Mouse (Mus musculus): ENCODE measurements around the gene Sec31a. TPM values are rescaled to one million over a fixed set of nuclear protein-coding genes. Genes with fewer than 3 reads are reported as not detected.

Sec31a gene
- polyA plus RNA-seq, 2 experiments: 43.6 to 48.5 TPM

GRCm38 (mm10) chr5:100358334-100358733 is 57.7 kb downstream of the Sec31a start:
- peaks cover 2% of the 10 kb centered on the region for H3K36me3 ChIP-seq (replicated peaks; ENCODE audit: control insufficient read depth, insufficient read depth, low read depth)
- no peak for ATAC-seq (ENCODE audit: insufficient read depth)
- H3K4me3 ChIP-seq (ENCODE audit: insufficient read depth in 1 of 2, low read depth in 2 of 2, low read length in 2 of 2): no peak overlapping the region
- no peak for DNase-seq (ENCODE audit: low read depth in 3 of 3, low spot score in 3 of 3)
- H3K27me3 ChIP-seq (ENCODE audit: control insufficient read depth, insufficient read depth, low read length): no peaks in the 10 kb centered on the region
- H3K27ac ChIP-seq: no peak overlapping the region
- H3K4me1 ChIP-seq (replicated peaks; ENCODE audit: control insufficient read depth in 2 of 2, insufficient read depth in 2 of 2, low read length in 1 of 2): no peaks in the 10 kb centered on the region
- H3K9me3 ChIP-seq (ENCODE audit: control insufficient read depth, low read length): no peaks in the 10 kb centered on the region
- no peak overlapping the region for H3K4me2 ChIP-seq (ENCODE audit: low read depth)
- TF ChIP-seq CTCF (IDR thresholded peaks at IDR 0.05; ENCODE audit: low read depth) (no peak), EP300 (IDR thresholded peaks at IDR 0.05; ENCODE audit: low read depth) (no peak)
- H3K9ac ChIP-seq (replicated peaks): no peak overlapping the region
- 30% methylated on average over 8 of the region's 8 CpGs for WGBS (ENCODE audit: insufficient replicate concordance)

- 78% methylated on average over 20 of the region's 20 CpGs for WGBS (ENCODE audit: insufficient replicate concordance)
- Histone ChIP-seq H3K4me2 (ENCODE audit: low read depth) (no peak overlapping the region), H3K9me3 (ENCODE audit: control insufficient read depth, low read length) (no peaks in the 10 kb centered on the region), H3K27ac (no peak overlapping the region), H3K4me3 (ENCODE audit: insufficient read depth in 1 of 2, low read depth in 2 of 2, low read length in 2 of 2) (no peak overlapping the region), H3K27me3 (ENCODE audit: control insufficient read depth, insufficient read depth, low read length) (no peaks in the 10 kb centered on the region), H3K36me3 (replicated peaks; ENCODE audit: control insufficient read depth, insufficient read depth, low read depth) (no peaks in the 10 kb centered on the region), H3K4me1 (replicated peaks; ENCODE audit: control insufficient read depth in 2 of 2, insufficient read depth in 2 of 2, low read length in 1 of 2) (0 out of 4 replicates have a peak, but pooled peaks cover 0 to under 1% of the 10 kb centered on the region in 2 experiments), H3K9ac (replicated peaks) (no peak overlapping the region)
- TF ChIP-seq CTCF (IDR thresholded peaks at IDR 0.05; ENCODE audit: low read depth) (no peak), EP300 (IDR thresholded peaks at IDR 0.05; ENCODE audit: low read depth) (no peak)
- DNase-seq (ENCODE audit: low read depth in 3 of 3, low spot score in 3 of 3) (no peak), ATAC-seq (ENCODE audit: insufficient read depth) (no peak)
Observed at GRCm38 (mm10) chr5:100354644-100355043, 61.4 kb downstream of the Sec31a start.

- H3K27me3 ChIP-seq (ENCODE audit: control insufficient read depth, insufficient read depth, low read length): no peaks in the 10 kb centered on the region
- ATAC-seq (ENCODE audit: insufficient read depth) (no peak), DNase-seq (ENCODE audit: low read depth in 3 of 3, low spot score in 3 of 3) (no peak)
- no peak overlapping the region for H3K27ac ChIP-seq
- H3K9me3 ChIP-seq (ENCODE audit: control insufficient read depth, low read length): no peaks in the 10 kb centered on the region
- H3K36me3 ChIP-seq (replicated peaks; ENCODE audit: control insufficient read depth, insufficient read depth, low read depth): no peaks in the 10 kb centered on the region
- no peak overlapping the region for H3K4me2 ChIP-seq (ENCODE audit: low read depth)
- TF ChIP-seq CTCF (IDR thresholded peaks at IDR 0.05; ENCODE audit: low read depth) (no peak), EP300 (IDR thresholded peaks at IDR 0.05; ENCODE audit: low read depth) (no peak)
- H3K9ac ChIP-seq (replicated peaks): no peak overlapping the region
- 0 out of 4 replicates have a peak, but pooled peaks cover 0 to 2% of the 10 kb centered on the region in 2 experiments for H3K4me1 ChIP-seq (replicated peaks; ENCODE audit: control insufficient read depth in 2 of 2, insufficient read depth in 2 of 2, low read length in 1 of 2)
- H3K4me3 ChIP-seq (ENCODE audit: insufficient read depth in 1 of 2, low read depth in 2 of 2, low read length in 2 of 2): no peak overlapping the region
- WGBS (ENCODE audit: insufficient replicate concordance): 66% methylated on average over 10 of the region's 10 CpGs
Observed at GRCm38 (mm10) chr5:100352986-100353848, 62.8 kb downstream of the Sec31a start.

DNA sequence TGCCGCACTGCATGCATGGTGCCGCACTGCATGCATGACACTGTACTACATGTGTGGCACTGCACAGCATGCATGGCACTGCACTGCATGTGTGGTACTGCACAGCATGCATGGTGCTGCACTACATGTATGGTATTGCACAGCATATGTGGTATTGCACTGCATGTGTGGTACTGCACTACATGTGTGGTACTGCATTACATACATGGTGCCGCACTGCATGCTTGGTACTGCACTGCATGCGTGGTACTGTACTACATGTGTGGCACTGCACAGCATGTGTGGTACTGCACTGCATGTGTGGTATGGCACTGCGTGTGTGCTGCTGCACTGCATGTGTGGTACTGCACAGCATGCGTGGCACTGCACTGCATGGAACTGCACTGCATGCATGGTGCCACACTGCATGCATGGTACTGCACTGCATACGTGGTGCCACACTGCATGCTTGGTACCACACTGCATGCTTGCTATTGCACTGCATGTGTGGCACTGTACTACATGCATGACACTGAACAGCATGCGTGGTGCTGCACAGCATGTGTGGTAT is 65.1 kb downstream of the Sec31a start:
- ATAC-seq (ENCODE audit: insufficient read depth) (no peak), DNase-seq (ENCODE audit: low read depth in 3 of 3, low spot score in 3 of 3) (no peak)
- no peak overlapping the region for H3K27ac ChIP-seq
- no peaks in the 10 kb centered on the region for H3K36me3 ChIP-seq (replicated peaks; ENCODE audit: control insufficient read depth, insufficient read depth, low read depth)
- TF ChIP-seq EP300 (IDR thresholded peaks at IDR 0.05; ENCODE audit: low read depth) (no peak), CTCF (IDR thresholded peaks at IDR 0.05; ENCODE audit: low read depth) (0 out of 2 replicates have a peak, but pooled peaks have one; percentile 1)
- H3K9ac ChIP-seq (replicated peaks): no peak overlapping the region
- H3K4me2 ChIP-seq (ENCODE audit: low read depth): no peak overlapping the region
- 0 out of 4 replicates have a peak, but pooled peaks cover 0 to 2% of the 10 kb centered on the region in 2 experiments for H3K4me1 ChIP-seq (replicated peaks; ENCODE audit: control insufficient read depth in 2 of 2, insufficient read depth in 2 of 2, low read length in 1 of 2)
- H3K9me3 ChIP-seq (ENCODE audit: control insufficient read depth, low read length): no peaks in the 10 kb centered on the region
- H3K4me3 ChIP-seq (ENCODE audit: insufficient read depth in 1 of 2, low read depth in 2 of 2, low read length in 2 of 2): no peak overlapping the region
- no peaks in the 10 kb centered on the region for H3K27me3 ChIP-seq (ENCODE audit: control insufficient read depth, insufficient read depth, low read length)
- WGBS (ENCODE audit: insufficient replicate concordance): 84% methylated on average over 8 of the region's 8 CpGs

All from liver, embryonic 14.5 days (tissue).